Mouse (Mus musculus) G1E (cell line): Measurements from ENCODE around the gene Man2a1. TPM values are rescaled to one million over a fixed set of nuclear protein-coding genes. Genes with fewer than 3 reads are reported as not detected.
"Not testable (repeated sequence)": the region's sequence is repeated elsewhere in the genome, so short reads cannot be mapped to it uniquely, and the experiment has no call there.

ENCODE experiments used
- ATAC-seq: 2 replicates; pipeline ENCODE4 v1.8.0; 2016; ENCODE audit warnings: mild to moderate bottlenecking; ENCODE audit not compliant: insufficient number of reproducible peaks, poor library complexity, low FRiP score, severe bottlenecking; ENCODE audit errors: extremely low read depth
- DNase-seq: peaks from one replicate; pipeline ENCODE4 v3.0.0; 2012; ENCODE audit warnings: low spot score
- H3K27me3 ChIP-seq: 2 replicates; pipeline ENCODE4 v1.6.1; 2012; ENCODE audit warnings: mild to moderate bottlenecking, low read length, inconsistent platforms; ENCODE audit not compliant: insufficient read depth
- H3K36me3 ChIP-seq: replicated peaks from 2 replicates; pipeline ENCODE3; 2012; ENCODE audit warnings: mild to moderate bottlenecking, inconsistent platforms
- H3K4me1 ChIP-seq: 2 replicates; pipeline ENCODE4 v1.6.1; 2012; ENCODE audit warnings: low read depth, low read length, inconsistent platforms, mixed read lengths; ENCODE audit not compliant: insufficient read depth
- H3K4me3 ChIP-seq: 2 replicates; pipeline ENCODE4 v1.5.1; 2012; ENCODE audit warnings: low read depth, mild to moderate bottlenecking, inconsistent platforms, low read length, moderate library complexity, mixed read lengths
- H3K9me3 ChIP-seq: replicated peaks from 2 replicates; pipeline ENCODE4 v1.6.1; 2012; ENCODE audit warnings: inconsistent platforms
- CTCF ChIP-seq: IDR thresholded peaks from 2 replicates; pipeline ENCODE4 v1.5.1; 2012; ENCODE audit warnings: low read depth, low read length, inconsistent platforms, mixed read lengths
- GATA1 ChIP-seq: IDR thresholded peaks from 2 replicates; pipeline ENCODE4 v1.6.1; 2012; ENCODE audit warnings: borderline replicate concordance, low read length, inconsistent platforms, mixed read lengths
- GATA2 ChIP-seq: IDR thresholded peaks from 2 replicates; pipeline ENCODE4 v1.6.1; 2012; ENCODE audit warnings: low read depth, low read length, inconsistent platforms, borderline replicate concordance
- POLR2AphosphoS5 ChIP-seq: IDR thresholded peaks from 2 replicates; pipeline ENCODE4 v1.6.1; 2012; ENCODE audit warnings: low read depth, low read length, inconsistent platforms; ENCODE audit not compliant: insufficient replicate concordance
- TAL1 ChIP-seq: conservative IDR thresholded peaks from 2 replicates; pipeline ENCODE4 v1.6.1; 2012; ENCODE audit warnings: low read depth, low read length, inconsistent platforms, mixed read lengths
- polyA plus RNA-seq: library from polyadenylated mRNA; stranded (reverse); fragments of >175 nt; gene quantifications from 2 replicates; pipeline ENCODE4 v1.2.3, GENCODE M21; 2012
- total RNA-seq, 2 experiments: library from RNA; stranded (forward) in 1 of 2; stranded (reverse) in 1 of 2; fragments of 200-1000 nt in 1 of 2; fragments of >200 nt in 1 of 2; fragmentation: Nextera tagmentation in 1 of 2; gene quantifications; 2 replicates each; pipeline ENCODE4 v1.2.3; 2014 to 2017

The Man2a1 gene
- total and polyA plus RNA-seq, 3 experiments, result not detected

DNA sequence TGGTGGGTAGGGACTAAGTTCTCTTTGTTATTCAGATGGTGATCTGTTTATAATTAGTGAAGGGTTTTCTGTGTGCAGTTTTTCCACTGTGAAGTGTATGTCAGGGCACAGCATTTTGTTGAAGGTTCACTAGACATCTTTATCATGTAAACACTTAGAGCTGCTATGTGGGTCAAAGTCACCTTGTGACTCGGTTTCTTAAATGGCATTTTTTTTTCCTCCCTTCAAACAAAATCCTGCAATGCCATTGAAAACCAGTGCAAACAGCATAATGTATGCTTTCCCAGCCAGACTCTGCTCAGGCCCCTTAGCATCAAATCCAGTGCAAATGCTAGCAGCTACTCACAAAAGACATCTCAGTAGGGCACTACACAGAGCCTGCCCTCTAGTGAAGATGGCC lies 148.6 kb downstream of the Man2a1 start:
- Histone ChIP-seq H3K4me1 (no peaks in the 10 kb centered on the region), H3K36me3 (no peaks in the 10 kb centered on the region), H3K27me3 (no peaks in the 10 kb centered on the region), H3K4me3 (no peak overlapping the region), H3K9me3 (peaks cover 35% of the 10 kb centered on the region)
- ATAC-seq (no peak), DNase-seq (no peak)
- TF ChIP-seq POLR2AphosphoS5, result no peak
- no peak for TF ChIP-seq GATA1
- TF ChIP-seq CTCF, result no peak

DNA sequence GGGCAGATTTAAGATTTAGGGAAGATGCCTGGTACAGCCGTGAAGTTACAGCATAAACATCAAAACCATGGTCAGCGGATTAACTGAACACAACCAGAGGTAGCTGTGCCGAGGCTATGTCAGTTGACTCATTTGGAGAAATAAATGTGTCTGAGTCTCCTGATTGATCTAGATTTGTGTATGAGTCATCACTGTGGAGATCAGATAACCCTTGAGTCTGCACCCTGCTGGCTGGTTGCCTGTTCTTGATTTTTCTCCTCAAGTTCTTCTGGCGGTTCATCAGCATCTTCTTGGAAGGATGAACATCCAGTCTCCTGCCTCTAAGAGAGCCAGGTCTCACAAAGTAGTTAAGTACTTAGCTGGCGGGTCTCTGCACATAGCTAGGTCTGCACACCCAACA lies 150.7 kb downstream of the Man2a1 start:
- Histone ChIP-seq H3K9me3 (peaks cover 22% of the 10 kb centered on the region), H3K4me3 (no peak overlapping the region), H3K36me3 (no peaks in the 10 kb centered on the region), H3K4me1 (no peaks in the 10 kb centered on the region), H3K27me3 (no peaks in the 10 kb centered on the region)
- ATAC-seq, result no peak
- no peak for DNase-seq
- TF ChIP-seq GATA2, result no peak

DNA sequence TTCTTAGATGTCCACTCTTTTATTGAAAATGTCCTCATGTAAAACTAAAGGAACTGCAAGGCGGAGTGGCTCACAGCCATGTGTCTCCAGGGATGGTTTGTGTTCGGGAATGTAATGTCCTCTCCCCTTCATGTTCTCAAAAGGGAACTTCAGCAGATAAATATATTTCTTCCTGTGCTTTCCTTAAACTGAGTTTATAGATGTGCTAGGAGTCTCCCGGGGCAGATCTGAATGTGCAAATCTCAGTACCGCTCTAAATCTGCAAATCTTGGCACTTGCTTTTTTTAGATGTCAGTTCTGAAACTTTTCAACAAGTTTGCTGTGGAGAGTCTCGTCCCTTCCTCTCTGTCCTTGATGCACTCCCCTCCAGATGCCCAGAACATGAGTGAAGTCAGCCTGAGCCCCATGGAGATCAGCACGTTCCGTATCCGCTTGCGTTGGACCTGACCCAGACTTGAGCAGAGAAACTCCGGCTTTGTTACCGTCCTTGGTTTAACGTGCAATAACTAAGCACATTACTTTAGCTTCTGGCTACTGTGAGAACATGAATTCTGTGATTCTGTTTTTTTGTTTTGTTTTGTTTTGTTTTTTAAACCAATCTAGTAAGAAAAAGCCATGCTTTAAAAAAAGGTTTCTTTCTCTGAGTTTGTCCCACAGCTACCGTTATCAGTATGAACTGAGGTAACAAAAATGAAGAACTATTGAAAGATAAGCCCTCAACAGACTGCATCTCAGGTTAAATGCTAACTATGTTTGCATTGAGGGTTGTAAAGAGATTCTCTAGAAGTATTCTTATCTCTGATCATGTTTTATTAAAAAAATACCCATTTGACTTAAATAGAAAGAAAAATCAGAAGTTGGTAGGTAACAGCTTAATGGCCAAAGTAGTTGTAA lies 151.8 kb downstream of the Man2a1 start:
- no peaks in the 10 kb centered on the region for H3K27me3 ChIP-seq
- TF ChIP-seq CTCF (no peak), GATA2 (no peak), TAL1 (no peak), POLR2AphosphoS5 (no peak), GATA1 (no peak)
- H3K4me1 ChIP-seq, result no peaks in the 10 kb centered on the region
- H3K9me3 ChIP-seq, result peaks cover 22% of the 10 kb centered on the region
- DNase-seq (no peak), ATAC-seq (no peak)
- no peak overlapping the region for H3K4me3 ChIP-seq
- no peaks in the 10 kb centered on the region for H3K36me3 ChIP-seq

DNA sequence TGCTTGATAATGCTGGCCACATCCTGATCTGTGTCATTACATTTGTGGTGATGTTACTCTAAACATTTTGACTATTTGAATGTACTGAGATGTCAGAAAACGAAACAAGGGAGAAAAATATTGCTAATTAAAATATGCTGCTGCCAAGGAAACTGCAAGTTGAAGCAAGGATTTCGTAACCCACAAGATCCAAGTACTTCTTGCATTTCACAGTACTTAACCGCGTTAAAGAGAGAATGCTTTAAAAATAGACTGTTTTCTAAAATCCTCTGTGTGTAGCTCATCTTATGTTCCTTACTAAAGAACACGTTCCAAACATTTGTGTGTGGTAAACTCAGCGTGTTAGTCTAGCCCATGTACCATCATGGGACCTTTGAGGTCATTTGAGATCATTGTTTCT lies 153.0 kb downstream of the Man2a1 start:
- Histone ChIP-seq H3K4me3 (no peak overlapping the region), H3K4me1 (no peaks in the 10 kb centered on the region), H3K9me3 (peaks cover 26% of the 10 kb centered on the region), H3K36me3 (no peaks in the 10 kb centered on the region), H3K27me3 (no peaks in the 10 kb centered on the region)
- TF ChIP-seq CTCF (no peak), GATA1 (no peak), TAL1 (no peak), GATA2 (no peak), POLR2AphosphoS5 (no peak)
- ATAC-seq (no peak), DNase-seq (no peak)

DNA sequence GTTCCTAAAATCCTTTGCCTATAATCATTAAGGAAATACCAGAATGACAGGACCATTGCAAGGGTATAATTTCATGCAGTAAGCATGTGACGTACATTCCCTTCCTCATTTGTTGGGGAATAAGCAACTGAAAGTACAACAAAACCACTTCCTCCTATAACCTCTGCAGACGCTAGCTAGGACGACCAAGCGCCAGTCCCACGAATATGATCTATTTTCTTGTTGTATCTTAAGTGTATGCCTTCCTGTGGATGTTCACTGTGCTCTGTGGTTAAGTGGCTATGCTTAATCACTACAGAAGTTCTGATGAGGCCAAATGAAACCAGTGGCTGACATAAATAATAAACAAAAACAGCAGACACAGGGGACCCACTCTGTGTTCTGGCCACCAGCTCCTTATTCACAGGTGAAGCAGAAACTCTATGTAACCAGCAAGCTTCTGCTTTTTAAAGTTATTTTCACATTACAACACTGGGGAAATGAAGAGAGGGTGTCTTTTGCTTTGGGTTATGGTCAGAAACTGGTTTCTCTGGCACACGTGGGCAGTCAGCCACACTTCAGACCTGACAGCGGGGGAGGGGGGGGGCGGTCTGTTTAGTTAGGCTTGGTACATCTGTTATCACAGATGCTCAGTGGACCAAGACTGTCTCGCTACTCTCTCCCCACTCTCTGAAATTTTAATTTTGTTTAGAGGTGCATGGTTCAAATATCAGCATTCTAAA lies 153.8 kb downstream of the Man2a1 start:
- TF ChIP-seq TAL1 (no peak), POLR2AphosphoS5 (no peak), GATA2 (no peak), GATA1 (no peak), CTCF (no peak)
- H3K4me3 ChIP-seq, result no peak overlapping the region

DNA sequence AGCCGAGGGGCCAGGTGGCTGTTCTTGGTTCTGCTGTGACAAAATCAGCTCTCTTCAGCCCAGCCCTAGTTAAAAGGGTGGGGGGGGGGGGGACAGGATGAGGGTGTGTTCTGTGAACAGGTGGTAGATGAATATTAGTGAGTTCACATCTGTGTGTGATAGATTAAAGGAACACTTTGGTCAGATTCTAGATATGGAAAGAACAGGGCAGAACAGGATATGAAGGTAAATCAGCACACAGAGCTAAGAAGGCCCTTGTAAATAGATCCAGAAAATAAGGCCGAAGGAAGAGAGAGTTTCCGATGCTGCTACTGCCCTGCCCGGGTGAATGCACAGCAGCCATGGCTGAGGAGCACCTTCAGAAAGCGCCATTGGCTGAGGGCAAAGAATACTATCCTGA lies 154.7 kb downstream of the Man2a1 start:
- Histone ChIP-seq H3K9me3 (peaks cover 34% of the 10 kb centered on the region), H3K4me1 (no peaks in the 10 kb centered on the region), H3K4me3 (no peak overlapping the region), H3K36me3 (no peaks in the 10 kb centered on the region), H3K27me3 (no peaks in the 10 kb centered on the region)
- TF ChIP-seq GATA2, result no peak
- TF ChIP-seq GATA1, result no peak
- no peak for TF ChIP-seq TAL1
- no peak for TF ChIP-seq POLR2AphosphoS5
- no peak for TF ChIP-seq CTCF
- DNase-seq (no peak), ATAC-seq (no peak)

More for the DNA sequence above, 153.8 kb downstream of the Man2a1 start:
- DNase-seq (no peak), ATAC-seq (no peak)
- no peaks in the 10 kb centered on the region for H3K4me1 ChIP-seq
- no peaks in the 10 kb centered on the region for H3K27me3 ChIP-seq
- H3K36me3 ChIP-seq, result no peaks in the 10 kb centered on the region
- peaks cover 32% of the 10 kb centered on the region for H3K9me3 ChIP-seq

DNA sequence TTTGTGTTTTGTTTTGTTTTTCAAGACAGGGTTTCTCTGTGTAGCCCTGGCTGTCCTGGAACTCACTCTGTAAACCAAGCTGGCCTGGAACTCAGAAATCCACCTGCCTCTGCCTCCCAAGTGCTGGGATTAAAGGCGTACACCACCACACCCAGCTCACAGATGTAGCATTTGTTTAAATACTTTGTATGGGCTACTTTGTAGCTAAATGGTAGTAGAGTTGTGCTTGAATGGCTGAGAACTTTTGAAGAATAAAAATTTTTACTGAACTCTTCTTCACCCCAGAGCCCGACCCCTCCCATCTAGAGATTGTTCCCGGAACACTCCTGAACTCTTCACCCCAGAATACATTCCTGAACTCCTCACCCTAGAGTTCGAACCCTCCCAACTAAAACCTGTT lies 162.1 kb downstream of the Man2a1 start:
- H3K4me3 ChIP-seq, H3K4me1 ChIP-seq, H3K27me3 ChIP-seq, ATAC-seq, DNase-seq, H3K36me3 ChIP-seq: not testable (repeated sequence)
- H3K9me3 ChIP-seq, result peaks cover 26% of the 10 kb centered on the region
